Mouse (Mus musculus): ENCODE data around the gene Olfr1019.

Olfr1019 gene

GRCm38 (mm10) chr2:85845383-85845782 lies at the start of gene Olfr1019:
Gene Olfr1019, minus strand, starts transcription at chr2:85845483.
- no peak for DNase-seq (ENCODE audit: low spot score)

DNA sequence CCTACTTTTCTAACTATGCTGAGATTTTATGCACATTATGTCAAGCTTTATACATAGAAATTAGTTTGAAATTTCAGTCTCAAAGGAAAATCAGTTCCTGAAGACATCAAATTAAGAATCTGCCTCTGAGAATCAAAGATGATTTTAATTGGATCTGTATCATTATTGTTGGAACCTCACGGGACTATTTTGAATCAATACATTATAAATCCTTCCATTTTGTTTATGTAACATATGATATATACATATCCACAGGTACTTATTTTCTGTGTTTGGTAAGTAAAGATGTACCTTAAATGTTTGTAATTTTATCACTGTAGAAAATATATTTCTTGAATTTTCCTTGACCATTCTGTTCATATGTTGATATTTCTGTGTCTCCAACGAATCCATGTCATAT lies 40.1 kb upstream of the Olfr1019 start, which contains the start of gene Olfr1023:
TSS of gene Olfr1023 (plus strand) at position 301 of the 400 bp plus-strand sequence.
- DNase-seq (ENCODE audit: low spot score) = no peak

DNA sequence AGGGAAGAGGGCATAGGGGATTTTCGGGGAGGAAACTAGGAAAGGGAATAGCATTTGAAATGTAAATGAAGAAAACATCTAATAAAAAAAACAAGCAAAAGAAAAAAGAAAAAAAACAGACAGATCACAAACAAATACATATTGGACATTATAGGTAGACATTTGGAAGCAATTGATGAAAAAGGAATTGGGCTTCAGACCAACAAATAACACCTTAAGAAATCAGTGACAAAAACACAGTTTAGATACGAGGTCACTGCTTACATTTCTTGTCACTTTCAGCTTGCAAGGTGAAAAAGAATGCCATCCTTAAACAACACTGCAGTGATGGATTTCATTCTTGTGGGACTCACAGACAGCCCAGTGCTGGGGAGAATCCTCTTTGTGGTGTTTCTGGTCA lies 23.0 kb upstream of the Olfr1019 start, which contains the start of gene Olfr1022:
TSS of gene Olfr1022 (plus strand) at position 301 of the 400 bp plus-strand sequence.
- DNase-seq (ENCODE audit: low spot score) = no peak

DNA sequence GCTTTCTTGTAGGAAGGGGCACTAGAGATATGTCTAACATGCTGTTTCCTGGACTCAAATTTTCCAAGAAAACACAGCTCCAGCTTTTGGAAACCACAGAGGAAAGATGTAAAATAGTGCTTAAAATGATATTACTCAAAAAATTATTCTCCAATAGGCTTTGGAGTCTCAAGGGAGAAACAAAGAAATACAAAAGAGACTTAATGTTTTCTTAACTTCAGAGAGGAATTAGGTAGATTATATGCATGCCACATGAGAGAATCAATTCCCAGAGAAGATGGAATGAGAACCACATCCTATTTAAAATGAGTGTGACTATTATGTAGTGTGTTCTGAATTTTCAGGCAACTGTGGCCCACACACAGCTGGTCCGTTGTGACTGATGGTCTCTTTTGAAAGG lies 1.4 kb upstream of the Olfr1019 start, which contains the start of gene Olfr1020:
TSS of gene Olfr1020 (plus strand) at position 301 of the 400 bp plus-strand sequence.
- DNase-seq (ENCODE audit: low spot score) = no peak

- no peak for DNase-seq (ENCODE audit: low spot score)
Observed at GRCm38 (mm10) chr2:85818179-85818578, 27.1 kb downstream of the Olfr1019 start, which contains the start of gene Olfr1018. Gene Olfr1018, plus strand, starts transcription at chr2:85818479.

DNA sequence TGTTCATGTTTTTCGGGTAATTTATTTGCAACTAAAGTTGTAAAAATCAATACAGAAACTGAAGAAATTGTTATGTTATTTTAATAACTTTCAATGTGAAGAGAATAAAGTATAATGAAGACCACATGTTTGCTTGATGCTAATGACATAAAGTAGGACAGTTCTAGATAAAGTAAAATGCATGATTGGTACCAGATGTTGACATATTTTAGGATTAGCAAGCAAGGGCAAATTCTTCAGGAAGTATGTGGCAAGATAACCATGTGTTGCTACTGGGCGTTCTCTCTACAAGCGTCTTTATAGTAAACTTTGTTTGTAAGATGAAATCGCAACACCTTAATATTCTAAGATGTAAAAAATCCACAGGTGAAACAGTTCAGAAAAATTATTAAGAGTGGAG lies 40.8 kb downstream of the Olfr1019 start:
- DNase-seq (ENCODE audit: low spot score) = no peak

DNA sequence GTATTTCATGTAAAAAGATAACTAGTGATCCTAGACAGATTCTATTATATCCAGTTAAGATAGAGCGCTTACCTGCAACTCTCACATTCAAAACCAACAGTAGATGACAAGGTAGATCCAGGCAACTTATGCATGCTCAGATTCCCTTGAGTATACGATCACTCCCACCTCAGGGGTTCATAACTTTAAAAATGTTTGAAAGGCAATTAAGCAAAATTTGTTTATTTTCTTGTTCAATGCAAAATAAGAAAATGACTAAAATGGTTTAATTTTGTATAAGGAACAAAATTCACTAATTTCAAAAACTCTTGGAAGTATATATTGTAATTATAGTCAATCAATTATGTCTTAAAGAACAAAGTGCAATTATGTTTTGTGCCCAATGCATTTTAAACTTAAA lies 42.8 kb downstream of the Olfr1019 start, which contains the start of gene Olfr1016:
TSS of gene Olfr1016 (minus strand) at position 101 of the 400 bp plus-strand sequence.
- no peak for DNase-seq (ENCODE audit: low spot score)

- DNase-seq (ENCODE audit: low spot score) = no peak
Observed at GRCm38 (mm10) chr2:85792331-85792730, 53.0 kb downstream of the Olfr1019 start.

Measured in layer of hippocampus, adult 11-12 months (tissue).